Mouse (Mus musculus) heart, postnatal 0 days (tissue): ENCODE measurements around the gene Ptgir.

ENCODE experiments used
- CTCF ChIP-seq: IDR thresholded peaks from 2 replicates; pipeline ENCODE4 v1.5.1; 2016; ENCODE audit warnings: antibody characterized with exemption, control low read depth, low read depth
- EP300 ChIP-seq: IDR thresholded peaks from 2 replicates; pipeline ENCODE4 v1.6.1; 2016; ENCODE audit warnings: antibody characterized with exemption, low read depth

GRCm38 (mm10) chr7:16871600-16871999, 34.7 kb upstream of the Ptgir start:
- TF ChIP-seq CTCF = no peak
- no peak for TF ChIP-seq EP300
